Mouse (Mus musculus): Measurements from ENCODE around the gene H2afb3. TPM values are rescaled to one million over a fixed set of nuclear protein-coding genes. Genes with fewer than 3 reads are reported as not detected.
"Not testable (repeated sequence)": the region's sequence is repeated elsewhere in the genome, so short reads cannot be mapped to it uniquely, and the experiment has no call there.

H2afb3 gene
- polyA plus RNA-seq (2012; rRNA removed) = not detected in 2 replicates

GRCm38 (mm10) chrX:120312995-120313394, at the start of gene H2afb3:
TSS of gene H2afb3 (minus strand) at chrX:120313095.
- DNase-seq (ENCODE audit: low read depth) = not testable (repeated sequence)

- no peak for DNase-seq (ENCODE audit: low read depth)
Measured at GRCm38 (mm10) chrX:120301469-120302175, 11.3 kb downstream of the H2afb3 start.

- DNase-seq (ENCODE audit: low read depth) = no peak
Measured at GRCm38 (mm10) chrX:120292832-120293750, 19.8 kb downstream of the H2afb3 start.

- DNase-seq (ENCODE audit: low read depth) = no peak
Measured at GRCm38 (mm10) chrX:120291696-120292095, 21.2 kb downstream of the H2afb3 start.

GRCm38 (mm10) chrX:120290900-120291280, 22.0 kb downstream of the H2afb3 start:
- DNase-seq (ENCODE audit: low read depth) = no peak

- no peak for DNase-seq (ENCODE audit: low read depth)
Measured at GRCm38 (mm10) chrX:120290011-120290899, 22.6 kb downstream of the H2afb3 start, which contains the start of gene Pcdh11x. TSS of gene Pcdh11x (plus strand) at chrX:120290259.

GRCm38 (mm10) chrX:120287502-120287901, 25.4 kb downstream of the H2afb3 start:
- DNase-seq (ENCODE audit: low read depth) = no peak

GRCm38 (mm10) chrX:120285522-120285921, 27.4 kb downstream of the H2afb3 start:
- DNase-seq (ENCODE audit: low read depth) = no peak

Other genes starting within 250 kb of the H2afb3 start
- gene Pcdh11x, start 22.8 kb downstream of the H2afb3 start, polyA plus RNA-seq (2012; rRNA removed) = 0.09 and 0.16 TPM in 2 replicates